Mouse (Mus musculus): ENCODE data around the gene Sytl3. TPM values are rescaled to one million over a fixed set of nuclear protein-coding genes. Genes with fewer than 3 reads are reported as not detected.

Gene Sytl3
- polyA plus RNA-seq, 1 experiment: 0.45 TPM

DNA sequence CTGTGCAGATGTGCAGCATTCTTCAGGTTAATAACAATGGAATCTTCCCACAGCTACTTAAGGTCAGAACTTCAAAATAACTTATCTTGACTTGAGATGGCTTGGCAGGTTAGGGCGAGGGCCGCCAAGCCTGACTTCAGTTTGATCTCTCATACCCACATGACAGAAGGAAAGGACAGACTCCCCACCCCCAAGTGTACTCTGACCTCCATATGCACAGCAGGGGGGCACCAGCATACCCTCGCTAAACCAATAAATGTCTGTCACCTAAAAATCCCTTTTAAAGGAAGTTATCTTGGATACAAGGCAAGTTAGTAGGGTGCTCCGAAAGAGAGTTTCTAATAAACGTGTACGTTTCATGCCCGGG, 105.3 kb downstream of the Sytl3 start:
- peaks cover 16% of the 10 kb centered on the region for H3K4me1 ChIP-seq (ENCODE audit: control insufficient read depth, insufficient read depth, low read length)
- H3K27me3 ChIP-seq (ENCODE audit: control insufficient read depth, insufficient read depth, low read length, poor library complexity, severe bottlenecking): no peaks in the 10 kb centered on the region
- H3K27ac ChIP-seq (ENCODE audit: insufficient read depth, low read length): peak overlapping the region; percentile 49
- H3K9ac ChIP-seq (ENCODE audit: low read depth, poor library complexity, severe bottlenecking): peak overlapping the region; percentile 36; the same call in 1 of the 2 replicates
- H3K36me3 ChIP-seq (ENCODE audit: control insufficient read depth, insufficient read depth, low read length, poor library complexity, severe bottlenecking): peaks cover 1% of the 10 kb centered on the region; the same call in 1 of the 2 replicates
- no peak overlapping the region for H3K4me3 ChIP-seq (ENCODE audit: low read depth, low read length)
- TF ChIP-seq EP300 (IDR thresholded peaks at IDR 0.05; ENCODE audit: insufficient read depth, low read depth, low read length): 0 out of 2 replicates have a peak, but pooled peaks have one; percentile 51
- TF ChIP-seq POLR2A (IDR thresholded peaks at IDR 0.05; ENCODE audit: insufficient read depth, low read length): no peak
- TF ChIP-seq CTCF (IDR thresholded peaks at IDR 0.05; ENCODE audit: low read depth, low read length): no peak
- H3K9me3 ChIP-seq (replicated peaks; ENCODE audit: control insufficient read depth, insufficient read depth, low read length, poor library complexity, severe bottlenecking): no peaks in the 10 kb centered on the region

DNA sequence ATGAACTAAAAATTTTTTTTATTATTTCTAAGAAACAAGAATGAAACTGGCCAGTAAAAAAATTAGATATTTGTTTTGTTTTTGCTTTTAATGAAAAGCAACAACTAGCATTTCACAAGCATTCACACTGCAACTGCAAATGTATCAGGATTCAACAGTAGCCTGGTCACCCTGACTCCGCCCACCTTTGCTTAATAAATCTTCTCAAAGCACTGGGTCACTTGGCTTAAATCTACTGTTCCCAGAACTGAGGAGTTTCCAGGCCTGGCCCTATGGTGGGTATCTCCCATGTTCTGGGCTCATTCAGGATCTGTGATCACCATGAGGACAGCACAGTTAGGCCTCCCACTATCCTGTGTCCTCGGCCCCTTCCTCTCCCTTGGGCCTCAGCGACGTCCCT, 105.8 kb downstream of the Sytl3 start:
- Histone ChIP-seq H3K4me3 (ENCODE audit: low read depth, low read length) (no peak overlapping the region), H3K9ac (ENCODE audit: low read depth, poor library complexity, severe bottlenecking) (peak overlapping the region; percentile 36; the same call in 1 of the 2 replicates), H3K9me3 (replicated peaks; ENCODE audit: control insufficient read depth, insufficient read depth, low read length, poor library complexity, severe bottlenecking) (no peaks in the 10 kb centered on the region), H3K36me3 (ENCODE audit: control insufficient read depth, insufficient read depth, low read length, poor library complexity, severe bottlenecking) (no peaks in the 10 kb centered on the region), H3K27me3 (ENCODE audit: control insufficient read depth, insufficient read depth, low read length, poor library complexity, severe bottlenecking) (no peaks in the 10 kb centered on the region), H3K27ac (ENCODE audit: insufficient read depth, low read length) (peak overlapping the region; percentile 27; the same call in 1 of the 2 replicates), H3K4me1 (ENCODE audit: control insufficient read depth, insufficient read depth, low read length) (peaks cover 18% of the 10 kb centered on the region)
- no peak for TF ChIP-seq CTCF (IDR thresholded peaks at IDR 0.05; ENCODE audit: low read depth, low read length)
- no peak for TF ChIP-seq POLR2A (IDR thresholded peaks at IDR 0.05; ENCODE audit: insufficient read depth, low read length)
- TF ChIP-seq EP300 (IDR thresholded peaks at IDR 0.05; ENCODE audit: insufficient read depth, low read depth, low read length): no peak

DNA sequence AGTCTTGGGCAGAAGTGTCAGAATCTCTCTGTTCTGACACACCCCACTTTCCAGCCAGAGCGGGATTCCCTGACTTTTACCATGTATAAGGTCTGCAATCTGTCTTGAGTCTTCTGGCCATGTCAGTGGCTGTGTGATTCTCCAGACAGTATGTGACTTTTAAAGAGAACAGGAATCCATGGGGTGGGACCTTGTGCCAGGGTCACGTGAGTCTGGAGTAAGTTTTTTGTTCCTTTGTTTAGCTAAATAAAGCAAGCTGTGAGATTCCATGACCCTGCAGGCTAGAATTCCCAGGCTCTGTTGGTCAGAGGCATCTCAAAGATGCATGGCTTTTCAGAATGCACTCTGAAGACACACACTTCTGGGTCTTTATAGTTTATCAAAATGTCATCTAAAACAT, 107.0 kb downstream of the Sytl3 start:
- no peaks in the 10 kb centered on the region for H3K27me3 ChIP-seq (ENCODE audit: control insufficient read depth, insufficient read depth, low read length, poor library complexity, severe bottlenecking)
- H3K9ac ChIP-seq (ENCODE audit: low read depth, poor library complexity, severe bottlenecking): no peak overlapping the region
- H3K36me3 ChIP-seq (ENCODE audit: control insufficient read depth, insufficient read depth, low read length, poor library complexity, severe bottlenecking): peaks cover 3% of the 10 kb centered on the region; the same call in 1 of the 2 replicates
- peaks cover 18% of the 10 kb centered on the region for H3K4me1 ChIP-seq (ENCODE audit: control insufficient read depth, insufficient read depth, low read length)
- H3K4me3 ChIP-seq (ENCODE audit: low read depth, low read length): no peak overlapping the region
- peak overlapping the region; percentile 27 for H3K27ac ChIP-seq (ENCODE audit: insufficient read depth, low read length)
- no peak for TF ChIP-seq EP300 (IDR thresholded peaks at IDR 0.05; ENCODE audit: insufficient read depth, low read depth, low read length)
- H3K9me3 ChIP-seq (replicated peaks; ENCODE audit: control insufficient read depth, insufficient read depth, low read length, poor library complexity, severe bottlenecking): no peaks in the 10 kb centered on the region

DNA sequence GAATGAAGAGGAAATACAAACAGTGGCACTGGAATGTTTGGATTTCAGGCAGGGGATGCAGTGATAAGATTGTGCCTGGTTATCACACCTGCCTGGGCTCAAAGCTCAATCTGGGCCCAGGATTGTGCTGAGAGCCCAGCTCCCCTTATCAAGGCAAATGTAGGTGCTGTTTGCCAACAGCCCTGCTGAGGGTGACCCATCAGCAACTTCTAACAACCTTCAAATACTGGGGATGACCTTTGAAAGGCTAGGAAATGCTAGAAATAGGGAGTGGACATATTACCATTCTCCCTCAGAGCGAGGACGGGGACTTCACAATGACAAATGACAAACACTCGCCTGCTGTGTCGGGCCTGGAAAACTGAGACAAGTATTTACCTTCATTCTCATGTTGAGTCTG, 107.9 kb downstream of the Sytl3 start:
- H3K27ac ChIP-seq (ENCODE audit: insufficient read depth, low read length): 0 out of 2 replicates have a peak overlapping the region, but pooled peaks have one; percentile 30
- no peaks in the 10 kb centered on the region for H3K27me3 ChIP-seq (ENCODE audit: control insufficient read depth, insufficient read depth, low read length, poor library complexity, severe bottlenecking)
- no peak overlapping the region for H3K4me3 ChIP-seq (ENCODE audit: low read depth, low read length)
- H3K9ac ChIP-seq (ENCODE audit: low read depth, poor library complexity, severe bottlenecking): no peak overlapping the region
- peaks cover 3% of the 10 kb centered on the region; the same call in 1 of the 2 replicates for H3K36me3 ChIP-seq (ENCODE audit: control insufficient read depth, insufficient read depth, low read length, poor library complexity, severe bottlenecking)
- TF ChIP-seq POLR2A (IDR thresholded peaks at IDR 0.05; ENCODE audit: insufficient read depth, low read length) (no peak), CTCF (IDR thresholded peaks at IDR 0.05; ENCODE audit: low read depth, low read length) (no peak), EP300 (IDR thresholded peaks at IDR 0.05; ENCODE audit: insufficient read depth, low read depth, low read length) (no peak)
- no peaks in the 10 kb centered on the region for H3K9me3 ChIP-seq (replicated peaks; ENCODE audit: control insufficient read depth, insufficient read depth, low read length, poor library complexity, severe bottlenecking)
- peaks cover 20% of the 10 kb centered on the region for H3K4me1 ChIP-seq (ENCODE audit: control insufficient read depth, insufficient read depth, low read length)

DNA sequence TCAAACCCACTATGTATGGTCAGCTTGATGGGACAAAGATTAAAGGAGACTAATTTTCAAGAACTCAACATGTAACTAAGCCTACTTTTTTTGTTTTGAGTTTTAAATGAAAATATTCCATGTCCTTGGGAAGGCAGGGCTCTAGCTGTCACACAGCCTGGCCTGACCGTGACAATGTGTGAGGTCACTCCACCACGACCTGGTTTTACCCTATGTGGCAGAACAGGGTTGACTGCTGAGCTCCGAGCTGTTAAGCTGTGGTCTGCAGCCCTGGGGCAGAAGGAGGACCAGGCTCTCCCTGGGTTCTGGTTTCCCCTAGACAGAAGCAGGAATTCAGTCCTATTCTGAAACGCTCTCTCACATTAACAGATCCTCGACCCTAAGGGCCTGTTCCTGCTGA, 108.9 kb downstream of the Sytl3 start:
- Histone ChIP-seq H3K9ac (ENCODE audit: low read depth, poor library complexity, severe bottlenecking) (no peak overlapping the region), H3K27ac (ENCODE audit: insufficient read depth, low read length) (0 out of 2 replicates have a peak overlapping the region, but pooled peaks have one; percentile 12), H3K27me3 (ENCODE audit: control insufficient read depth, insufficient read depth, low read length, poor library complexity, severe bottlenecking) (no peaks in the 10 kb centered on the region), H3K9me3 (replicated peaks; ENCODE audit: control insufficient read depth, insufficient read depth, low read length, poor library complexity, severe bottlenecking) (no peaks in the 10 kb centered on the region), H3K36me3 (ENCODE audit: control insufficient read depth, insufficient read depth, low read length, poor library complexity, severe bottlenecking) (peaks cover 3% of the 10 kb centered on the region; the same call in 1 of the 2 replicates), H3K4me3 (ENCODE audit: low read depth, low read length) (no peak overlapping the region), H3K4me1 (ENCODE audit: control insufficient read depth, insufficient read depth, low read length) (peaks cover 21% of the 10 kb centered on the region)
- TF ChIP-seq CTCF (IDR thresholded peaks at IDR 0.05; ENCODE audit: low read depth, low read length) (no peak), POLR2A (IDR thresholded peaks at IDR 0.05; ENCODE audit: insufficient read depth, low read length) (no peak), EP300 (IDR thresholded peaks at IDR 0.05; ENCODE audit: insufficient read depth, low read depth, low read length) (no peak)

DNA sequence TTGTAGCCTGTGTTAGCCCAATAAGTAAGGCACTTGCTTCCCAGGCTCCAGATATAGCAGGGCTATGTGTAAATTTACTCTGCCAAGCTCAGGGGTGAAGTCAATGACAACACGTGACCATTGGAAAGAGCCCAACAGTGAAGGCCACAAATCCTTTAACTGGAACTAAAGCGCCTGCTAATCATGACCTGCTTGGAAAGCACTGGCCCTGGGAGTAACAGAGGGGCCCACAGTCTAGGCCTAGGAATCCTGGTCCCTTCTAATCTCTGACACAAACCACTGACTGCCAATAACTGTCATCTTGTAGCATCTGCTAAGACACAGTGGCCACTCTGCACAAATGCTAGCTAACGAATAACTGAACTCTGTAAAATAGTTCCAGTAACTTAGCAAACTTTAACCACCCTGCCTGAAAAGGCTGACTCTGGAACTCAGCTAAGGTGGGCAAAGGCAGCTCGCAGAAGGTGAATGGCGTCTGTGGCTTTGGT, 109.5 kb downstream of the Sytl3 start:
- Histone ChIP-seq H3K4me1 (ENCODE audit: control insufficient read depth, insufficient read depth, low read length) (peaks cover 22% of the 10 kb centered on the region), H3K27ac (ENCODE audit: insufficient read depth, low read length) (no peak overlapping the region), H3K9me3 (replicated peaks; ENCODE audit: control insufficient read depth, insufficient read depth, low read length, poor library complexity, severe bottlenecking) (no peaks in the 10 kb centered on the region), H3K27me3 (ENCODE audit: control insufficient read depth, insufficient read depth, low read length, poor library complexity, severe bottlenecking) (no peaks in the 10 kb centered on the region), H3K4me3 (ENCODE audit: low read depth, low read length) (no peak overlapping the region), H3K36me3 (ENCODE audit: control insufficient read depth, insufficient read depth, low read length, poor library complexity, severe bottlenecking) (peaks cover 3% of the 10 kb centered on the region; the same call in 1 of the 2 replicates), H3K9ac (ENCODE audit: low read depth, poor library complexity, severe bottlenecking) (no peak overlapping the region)
- no peak for TF ChIP-seq POLR2A (IDR thresholded peaks at IDR 0.05; ENCODE audit: insufficient read depth, low read length)
- no peak for TF ChIP-seq CTCF (IDR thresholded peaks at IDR 0.05; ENCODE audit: low read depth, low read length)
- no peak for TF ChIP-seq EP300 (IDR thresholded peaks at IDR 0.05; ENCODE audit: insufficient read depth, low read depth, low read length)

Data from ES-Bruce4 (cell line).